Mouse (Mus musculus): ENCODE measurements around the gene Gm28051.

DNA sequence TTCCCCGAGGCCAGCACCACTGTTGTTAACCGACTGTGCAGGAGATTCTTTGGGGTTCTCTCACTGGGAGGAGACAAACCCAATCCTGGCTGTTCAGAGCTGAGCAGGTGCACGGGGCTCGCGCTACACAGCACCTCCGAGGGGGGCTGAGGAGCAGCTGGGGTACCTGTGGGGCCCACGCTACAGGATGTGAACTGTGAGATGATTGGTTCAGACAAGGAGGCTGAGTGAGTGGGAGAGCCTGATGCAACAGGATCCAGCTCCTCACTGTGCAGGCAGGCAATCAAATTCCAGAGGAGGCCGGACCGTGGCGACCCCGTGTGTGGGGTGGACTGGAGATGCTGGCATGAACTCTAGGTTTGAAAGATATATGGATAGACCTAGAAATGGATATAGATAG, 35.1 kb downstream of the Gm28051 start:
- no peak for TF ChIP-seq POLR2A (IDR thresholded peaks at IDR 0.05; ENCODE audit: insufficient read depth, low read depth, low read length)
- TF ChIP-seq CTCF (IDR thresholded peaks at IDR 0.05; ENCODE audit: insufficient read depth, low read depth, low read length): no peak
